Mouse (Mus musculus): Measurements from ENCODE around the gene Gm7544.

GRCm38 (mm10) chr1:82993947-82994346 is 38.1 kb upstream of the Gm7544 start:
- TF ChIP-seq CTCF (IDR thresholded peaks at IDR 0.05; ENCODE audit: insufficient read depth, low read depth, low read length) = no peak
- TF ChIP-seq POLR2A (IDR thresholded peaks at IDR 0.05; ENCODE audit: insufficient read depth, low read depth, low read length) = no peak
